In genomic region chr13:9878596-9879010, GRCm38 (mm10) we compare ENCODE assay signal across 20 mouse cellular contexts.
DNase-seq lines count a peak whose midpoint lies in the region; ATAC-seq and TF ChIP-seq lines count a peak whose summit lies in the region.
"Had no signal": no experiment of that assay in that cellular context is flagged by ENCODE, and none has a peak within 500 bp of the region (broad histone marks: within the 10 kb centered on the region; RNA-seq: fewer than 3 reads in every experiment).

No protein-coding gene starts in this region.

- ATAC-seq in megakaryocyte, adult 5-6 weeks (ENCODE audit: poor library complexity, severe bottlenecking), result peak; percentile 69
- peak; percentile 59 for ATAC-seq in monocyte, adult 5-6 weeks (replicated peaks; ENCODE audit: insufficient number of reproducible peaks, low FRiP score, low TSS enrichment, poor library complexity, severe bottlenecking)
- ATAC-seq: forebrain, embryonic 16.5 days had no signal

- TF ChIP-seq CTCF in lung, adult 2 months (IDR thresholded peaks at IDR 0.05; ENCODE audit: insufficient read depth, low read length), result no peak

- no peak for TF ChIP-seq POLR2A in lung, adult 2 months (IDR thresholded peaks at IDR 0.05; ENCODE audit: borderline replicate concordance, extremely low read depth, low read depth, low read length)

- peak; percentile 78 for DNase-seq in heart, adult 11 months
- no peak for DNase-seq in heart, adult 18-20 months
- peak; percentile 8 for DNase-seq in lung, postnatal 36 days
- no peak for DNase-seq in lung, adult 2 months
- DNase-seq in layer of hippocampus, adult 9-10 months (ENCODE audit: low spot score), result no peak
- no peak for DNase-seq in cerebellum, adult 8-10 months
- DNase-seq: adrenal gland, adult 2 months; adrenal gland, postnatal 36 days; cerebellum, adult 11-12 months; cerebellum, adult 9-11 months; cerebellum, postnatal 36 days; gastrocnemius, adult 2 months; gastrocnemius, postnatal 36 days had no signal

- WGBS in lung, adult 2 months, result 66% methylated on average over 7 of the region's 7 CpGs

- no peaks in the 10 kb centered on the region for H3K4me1 ChIP-seq in lung, adult 2 months (ENCODE audit: control insufficient read depth, insufficient read depth, low read length)
- H3K4me1 ChIP-seq: embryonic facial prominence, embryonic 15.5 days; hindbrain, embryonic 10.5 days had no signal

- no peak overlapping the region for H3K4me3 ChIP-seq in lung, adult 2 months (replicated peaks; ENCODE audit: extremely low read depth, low read depth, low read length)
- H3K4me3 ChIP-seq: embryonic facial prominence, embryonic 15.5 days; erythroblast, embryonic 14.5 days; gastrocnemius, adult 2 months; heart, embryonic 12.5 days; hindbrain, embryonic 10.5 days had no signal

Comparison
In these comparisons a context has a peak if more than half of its experiments do, and no peak if none do; other contexts are left out.
1. DNase-seq: peak in heart, adult 11 months (single experiment) and lung, postnatal 36 days (single experiment); none in heart, adult 18-20 months (0 of 2), lung, adult 2 months (single experiment), layer of hippocampus, adult 9-10 months (single experiment) and cerebellum, adult 8-10 months (single experiment).